Mouse (Mus musculus) cortical plate, adult 2 months (tissue): ENCODE data around the gene Phc1.

Experiments
- CTCF ChIP-seq: fragments of 200-500 bp; IDR thresholded peaks from 2 replicates; pipeline ENCODE4 v1.5.1; 2011; ENCODE audit warnings: mild to moderate bottlenecking, control low read depth, low read length; ENCODE audit not compliant: insufficient read depth; ENCODE audit errors: extremely low read depth
- POLR2A ChIP-seq: fragments of 200-500 bp; IDR thresholded peaks from 2 replicates; pipeline ENCODE4 v1.6.1; 2011; ENCODE audit warnings: mild to moderate bottlenecking, low read length, control low read depth; ENCODE audit not compliant: insufficient read depth; ENCODE audit errors: extremely low read depth

DNA sequence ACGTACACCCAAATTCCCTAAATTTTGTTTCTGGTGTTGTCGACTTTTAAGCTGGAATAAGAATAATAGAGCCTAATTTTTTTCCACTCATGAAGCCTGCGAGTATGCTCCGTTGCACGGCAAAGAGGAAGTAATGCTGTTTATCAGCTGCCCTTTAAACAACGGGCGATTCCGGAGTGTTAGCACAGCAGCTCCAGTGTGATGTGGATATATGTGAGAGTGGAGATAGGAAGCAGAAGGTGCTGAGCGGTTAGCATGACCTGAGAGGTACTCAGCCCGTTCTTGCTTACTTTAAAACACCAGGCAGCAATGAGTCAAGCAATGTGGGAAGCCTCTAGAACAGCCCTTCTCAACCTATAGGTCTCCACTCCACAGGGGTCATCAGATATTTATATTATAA is 3.4 kb upstream of the Phc1 start:
- TF ChIP-seq POLR2A: no peak
- no peak for TF ChIP-seq CTCF
